Mouse (Mus musculus) C3H10T1/2 (cell line): ENCODE data around the gene 2610008E11Rik. TPM values are rescaled to one million over a fixed set of nuclear protein-coding genes. Genes with fewer than 3 reads are reported as not detected.

Experiments
- polyA plus RNA-seq, 2 experiments: library from polyadenylated mRNA; unstranded; fragments of >200 nt; fragmentation: generic; extraction: Trizol; gene quantifications; one replicate each; pipeline ENCODE4 v1.2.1; 2012; ENCODE audit warnings: missing spikeins in 2 of 2

Gene 2610008E11Rik
- polyA plus RNA-seq, result 1 to 10 TPM in 1 of 2 experiments, under 1 TPM in 1; 0.09 to 3.7 TPM

DNA sequence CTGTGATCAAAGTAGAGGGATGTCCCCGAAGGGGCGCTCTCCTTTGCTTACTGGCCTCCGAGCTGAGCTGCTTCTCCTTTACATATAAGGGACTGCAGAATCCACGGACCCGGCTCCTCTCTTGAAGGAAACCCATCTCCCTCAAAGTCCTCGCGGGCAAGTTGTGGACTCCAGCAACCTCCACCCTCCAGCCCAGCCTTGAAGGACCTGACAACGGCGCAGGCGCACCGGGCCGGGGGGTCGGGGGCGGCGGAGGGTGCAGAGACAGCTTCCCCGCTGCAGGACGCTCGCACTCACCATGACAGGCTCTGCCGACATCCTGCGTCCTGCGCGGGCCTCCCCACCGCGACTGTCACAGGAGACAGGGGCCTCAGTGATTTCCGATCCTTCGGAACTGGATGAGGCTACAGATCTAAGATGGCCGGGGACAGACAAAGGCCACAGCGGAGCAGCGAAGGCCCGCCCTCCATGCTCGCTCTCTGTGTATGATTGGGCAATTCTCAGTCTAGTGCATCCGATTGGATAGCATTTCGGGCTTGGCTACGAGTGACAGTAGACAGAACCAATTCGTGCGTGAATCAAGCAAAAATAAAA, at the start of gene 2610008E11Rik:
Gene 2610008E11Rik (minus strand): TSS at position 440 of the 594 bp plus-strand sequence.

DNA sequence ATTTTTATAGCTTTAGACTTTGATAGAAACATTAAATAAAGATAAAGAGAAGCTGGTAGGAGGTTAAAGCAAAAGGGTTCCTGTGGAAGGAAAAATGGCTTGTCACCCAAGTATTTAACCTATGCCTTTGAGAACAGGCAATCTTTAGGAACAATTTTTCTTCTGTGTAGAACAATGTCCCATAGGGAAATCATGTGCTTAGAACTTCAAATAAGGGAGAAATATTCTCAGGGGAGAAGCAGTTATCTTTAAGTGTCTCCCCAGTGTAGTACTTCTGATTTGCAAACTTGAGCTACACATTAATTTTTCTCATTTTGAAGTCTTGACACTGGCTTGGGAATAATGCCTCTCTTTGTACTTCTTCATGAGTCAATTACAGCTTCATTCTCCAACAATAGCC, 69.0 kb downstream of the 2610008E11Rik start, which contains the start of gene Olfr57:
Gene Olfr57 (plus strand): TSS at position 301 of the 400 bp plus-strand sequence.

Other genes starting within 250 kb of the 2610008E11Rik start
- not detected for gene Olfr1356, start 245.4 kb downstream of the 2610008E11Rik start, polyA plus RNA-seq
- not detected for gene Olfr1355, start 222.1 kb downstream of the 2610008E11Rik start, polyA plus RNA-seq
- not detected for gene Olfr1354, start 184.4 kb downstream of the 2610008E11Rik start, polyA plus RNA-seq
- not detected for gene Olfr8, start 147.0 kb downstream of the 2610008E11Rik start, polyA plus RNA-seq
- gene Olfr1353, start 134.3 kb downstream of the 2610008E11Rik start, polyA plus RNA-seq, result not detected
- gene Olfr1352, start 116.5 kb downstream of the 2610008E11Rik start, polyA plus RNA-seq, result not detected
- gene Olfr1351, start 85.1 kb downstream of the 2610008E11Rik start, polyA plus RNA-seq, result not detected
- not detected for gene Olfr57, start 68.9 kb downstream of the 2610008E11Rik start, polyA plus RNA-seq
- not detected for gene Vmn2r80, start 51.2 kb upstream of the 2610008E11Rik start, polyA plus RNA-seq
- not detected for gene Vmn2r81, start 150.1 kb upstream of the 2610008E11Rik start, polyA plus RNA-seq